Mouse (Mus musculus): ENCODE measurements at regions not wholly inside any gene's neighbourhood (a gene's known extent, or its start where the extent isn't known, plus 50 kb on each side); places are given as distances from the start of the nearest gene placed in this dataset.

- no peak for DNase-seq (ENCODE audit: low spot score)
Observed at GRCm38 (mm10) chr3:39928421-39928820, 602.7 kb upstream of the Intu start.

GRCm38 (mm10) chr3:39933372-39933771, 597.7 kb upstream of the Intu start:
- no peak for DNase-seq (ENCODE audit: low spot score)

GRCm38 (mm10) chr3:39937719-39938278, 593.3 kb upstream of the Intu start:
- no peak for DNase-seq (ENCODE audit: low spot score)

- DNase-seq (ENCODE audit: low spot score): no peak
Observed at GRCm38 (mm10) chr3:39944581-39944980, 586.5 kb upstream of the Intu start.

- DNase-seq (ENCODE audit: low spot score): no peak
Observed at GRCm38 (mm10) chr3:39952103-39952502, 579.0 kb upstream of the Intu start.

GRCm38 (mm10) chr3:39952556-39952955, 578.5 kb upstream of the Intu start:
- DNase-seq (ENCODE audit: low spot score): no peak

GRCm38 (mm10) chr3:39961836-39962640, 569.0 kb upstream of the Intu start:
- no peak for DNase-seq (ENCODE audit: low spot score)

GRCm38 (mm10) chr3:39965431-39965830, 565.7 kb upstream of the Intu start:
- DNase-seq (ENCODE audit: low spot score): no peak

GRCm38 (mm10) chr3:39966390-39966789, 564.7 kb upstream of the Intu start:
- DNase-seq (ENCODE audit: low spot score): no peak

- no peak for DNase-seq (ENCODE audit: low spot score)
Observed at GRCm38 (mm10) chr3:39976937-39977336, 554.1 kb upstream of the Intu start.

GRCm38 (mm10) chr3:39978916-39979679, 552.0 kb upstream of the Intu start:
- DNase-seq (ENCODE audit: low spot score): no peak

GRCm38 (mm10) chr3:39982656-39983055, 548.4 kb upstream of the Intu start:
- no peak for DNase-seq (ENCODE audit: low spot score)

- no peak for DNase-seq (ENCODE audit: low spot score)
Observed at GRCm38 (mm10) chr3:39987710-39988109, 543.4 kb upstream of the Intu start.

GRCm38 (mm10) chr3:39998628-39999027, 532.5 kb upstream of the Intu start:
- DNase-seq (ENCODE audit: low spot score): peak; percentile 25

GRCm38 (mm10) chr3:39999846-40000245, 531.2 kb upstream of the Intu start:
- DNase-seq (ENCODE audit: low spot score): no peak

- DNase-seq (ENCODE audit: low spot score): no peak
Observed at GRCm38 (mm10) chr3:40002838-40003237, 528.2 kb upstream of the Intu start.

GRCm38 (mm10) chr3:40010051-40010450, 521.0 kb upstream of the Intu start:
- DNase-seq (ENCODE audit: low spot score): no peak

- no peak for DNase-seq (ENCODE audit: low spot score)
Observed at GRCm38 (mm10) chr3:40021682-40022081, 509.4 kb upstream of the Intu start.

GRCm38 (mm10) chr3:40027713-40028112, 503.4 kb upstream of the Intu start:
- DNase-seq (ENCODE audit: low spot score): no peak

- DNase-seq (ENCODE audit: low spot score): no peak
Observed at GRCm38 (mm10) chr3:40036177-40036576, 494.9 kb upstream of the Intu start.

- no peak for DNase-seq (ENCODE audit: low spot score)
Observed at GRCm38 (mm10) chr3:40049721-40050120, 481.4 kb upstream of the Intu start.

GRCm38 (mm10) chr3:40058281-40058680, 472.8 kb upstream of the Intu start:
- DNase-seq (ENCODE audit: low spot score): no peak
